Mouse (Mus musculus) CH12.LX (cell line): ENCODE results near the gene Herc6. TPM values are rescaled to one million over a fixed set of nuclear protein-coding genes. Genes with fewer than 3 reads are reported as not detected.

Experiments
- DNase-seq: peaks from one replicate; pipeline ENCODE4 v3.0.0-alpha.2; 2013; ENCODE audit errors: extremely low read depth
- H3K27ac ChIP-seq: 2 replicates; pipeline ENCODE4 v1.5.1; 2012; ENCODE audit warnings: low read depth, mild to moderate bottlenecking, control low read depth, moderate library complexity; ENCODE audit not compliant: insufficient read depth
- H3K27me3 ChIP-seq: replicated peaks from 2 replicates; pipeline ENCODE3; 2012; ENCODE audit warnings: inconsistent platforms
- H3K36me3 ChIP-seq, 2 experiments: replicated peaks in 1 of 2; 2 replicates each; pipeline versions ENCODE3 to v1.6.1; 2012; ENCODE audit warnings: inconsistent platforms in 1 of 2, low read length in 1 of 2, mild to moderate bottlenecking in 1 of 2, mixed read lengths in 1 of 2, moderate library complexity in 1 of 2; ENCODE audit not compliant: control insufficient read depth in 1 of 2, insufficient read depth in 1 of 2
- H3K4me1 ChIP-seq, 2 experiments: 2 replicates each; pipeline ENCODE4 v1.6.1; 2012; ENCODE audit warnings: inconsistent platforms in 1 of 2, moderate library complexity in 1 of 2; ENCODE audit not compliant: insufficient read depth in 2 of 2, control insufficient read depth in 1 of 2
- H3K4me2 ChIP-seq: 2 replicates; pipeline ENCODE4 v1.6.1; 2012; ENCODE audit warnings: low read depth, mild to moderate bottlenecking, control low read depth; ENCODE audit not compliant: poor library complexity, insufficient read depth, severe bottlenecking
- H3K4me3 ChIP-seq, 3 experiments: fragments of 150-350 bp in 1 of 3; sonication (generic) in 1 of 3; replicated peaks in 1 of 3; 2 replicates each; pipeline versions ENCODE3 to v1.5.1; 2011 to 2012; ENCODE audit warnings: low read depth in 2 of 3, low read length in 2 of 3, mild to moderate bottlenecking in 2 of 3, moderate library complexity in 2 of 3, control low read depth in 1 of 3, improper control_type of control experiment in 1 of 3, inconsistent platforms in 1 of 3, mixed read lengths in 1 of 3; ENCODE audit not compliant: poor library complexity in 1 of 3
- H3K79me2 ChIP-seq: replicated peaks from 2 replicates; pipeline ENCODE4 v1.6.1; 2012; ENCODE audit warnings: mild to moderate bottlenecking, moderate library complexity; ENCODE audit not compliant: control insufficient read depth, poor library complexity, insufficient read depth, severe bottlenecking; ENCODE audit errors: extremely low read depth
- H3K9ac ChIP-seq: 2 replicates; pipeline ENCODE4 v1.6.1; 2012; ENCODE audit warnings: low read depth, mild to moderate bottlenecking, control low read depth, moderate library complexity; ENCODE audit not compliant: insufficient read depth
- H3K9me3 ChIP-seq: replicated peaks from 2 replicates; pipeline ENCODE3; 2012; ENCODE audit warnings: low read length, inconsistent platforms, mixed read lengths
- CHD1 ChIP-seq: IDR thresholded peaks from 2 replicates; pipeline ENCODE4 v1.6.1; 2012; ENCODE audit warnings: low read depth, low read length, improper control_type of control experiment, inconsistent platforms
- CTCF ChIP-seq, 2 experiments: IDR thresholded peaks in 1 of 2; conservative IDR thresholded peaks in 1 of 2; 2 replicates each; pipeline ENCODE4 v1.5.1; 2011 to 2012; ENCODE audit warnings: low read depth in 2 of 2, low read length in 2 of 2, improper control_type of control experiment in 1 of 2, inconsistent platforms in 1 of 2, mild to moderate bottlenecking in 1 of 2, moderate library complexity in 1 of 2
- ETS1 ChIP-seq: conservative IDR thresholded peaks from 2 replicates; pipeline ENCODE4 v1.6.1; 2012; ENCODE audit warnings: low read depth, mild to moderate bottlenecking, inconsistent platforms, low read length, improper control_type of control experiment, moderate library complexity
- HCFC1 ChIP-seq: IDR thresholded peaks from 2 replicates; pipeline ENCODE4 v1.6.1; 2012; ENCODE audit warnings: low read depth, mild to moderate bottlenecking, inconsistent platforms, low read length, improper control_type of control experiment
- JUN ChIP-seq: IDR thresholded peaks from 2 replicates; pipeline ENCODE4 v1.6.1; 2011; ENCODE audit warnings: low read depth, mild to moderate bottlenecking, low read length, improper control_type of control experiment, moderate library complexity; ENCODE audit not compliant: insufficient read depth
- MEF2A ChIP-seq: IDR thresholded peaks from 2 replicates; pipeline ENCODE4 v1.6.1; 2014; ENCODE audit warnings: low read depth, mild to moderate bottlenecking, inconsistent platforms, low read length, improper control_type of control experiment, borderline replicate concordance
- MXI1 ChIP-seq: IDR thresholded peaks from 2 replicates; pipeline ENCODE4 v1.6.1; 2011; ENCODE audit warnings: mild to moderate bottlenecking, low read depth, low read length, improper control_type of control experiment
- MYC ChIP-seq: IDR thresholded peaks from 2 replicates; pipeline ENCODE4 v1.6.1; 2011; ENCODE audit warnings: low read depth, mild to moderate bottlenecking, improper control_type of control experiment, low read length
- NRF1 ChIP-seq: IDR thresholded peaks from 2 replicates; pipeline ENCODE4 v1.6.1; 2014; ENCODE audit warnings: low read depth, mild to moderate bottlenecking, inconsistent platforms, low read length, improper control_type of control experiment, moderate library complexity
- PAX5 ChIP-seq: IDR thresholded peaks from 2 replicates; pipeline ENCODE4 v1.6.1; 2012; ENCODE audit warnings: low read length, inconsistent platforms, mixed read lengths
- POLR2A ChIP-seq: IDR thresholded peaks from 2 replicates; pipeline ENCODE4 v1.6.1; 2011; ENCODE audit warnings: low read depth, mild to moderate bottlenecking, improper control_type of control experiment, low read length
- POLR2AphosphoS2 ChIP-seq: IDR thresholded peaks from 2 replicates; pipeline ENCODE4 v1.6.1; 2011; ENCODE audit warnings: low read depth, low read length, improper control_type of control experiment
- TBP ChIP-seq: conservative IDR thresholded peaks from 2 replicates; pipeline ENCODE4 v1.6.1; 2011; ENCODE audit warnings: low read depth, low read length, improper control_type of control experiment
- TCF12 ChIP-seq: IDR thresholded peaks from 2 replicates; pipeline ENCODE4 v1.6.1; 2014; ENCODE audit warnings: low read depth, mild to moderate bottlenecking, inconsistent platforms, low read length, improper control_type of control experiment
- USF1 ChIP-seq: IDR thresholded peaks from 2 replicates; pipeline ENCODE4 v1.6.1; 2014; ENCODE audit warnings: low read depth, mild to moderate bottlenecking, inconsistent platforms, low read length, improper control_type of control experiment
- ZC3H11A ChIP-seq: IDR thresholded peaks from 2 replicates; pipeline ENCODE4 v1.6.1; 2012; ENCODE audit warnings: low read depth, mild to moderate bottlenecking, inconsistent platforms, low read length, improper control_type of control experiment
- ZKSCAN1 ChIP-seq: IDR thresholded peaks from 2 replicates; pipeline ENCODE4 v1.6.1; 2012; ENCODE audit warnings: low read depth, inconsistent platforms, low read length, improper control_type of control experiment, borderline replicate concordance
- dilution Hi-C: fragments of 300-500 bp; cut with MboI; formaldehyde crosslinking; loops from 2 replicates; pipeline ENCODE4 v1.14.3; 2020; ENCODE audit warnings: low sequenced_read_pairs; ENCODE audit not compliant: extremely low pct_unique_long_range_greater_than_20kb, extremely low pct_ligation_motif_present
- in situ Hi-C: fragments of 300-500 bp; cut with MboI; formaldehyde crosslinking; loops from 3 replicates; pipeline ENCODE4 v1.14.3; 2019; ENCODE audit warnings: low sequenced_read_pairs, low pct_ligation_motif_present, low pct_unique_long_range_greater_than_20kb, mixed read lengths
- polyA plus RNA-seq: library from polyadenylated mRNA; unstranded; fragments of >175 nt; gene quantifications from 2 replicates; pipeline ENCODE4 v1.2.1, GENCODE M21; 2012; ENCODE audit warnings: low read depth; ENCODE audit not compliant: insufficient read length
- total RNA-seq, 2 experiments: library from RNA; depleted of rRNA; stranded (reverse); fragments of 300-350 nt in 1 of 2; fragments of >200 nt in 1 of 2; gene quantifications; 2 replicates each; pipeline ENCODE4 v1.2.3; 2012 to 2014

Herc6 gene
- total and polyA plus RNA-seq, 3 experiments = 9.0 to 18.9 (median 14.4) TPM

DNA sequence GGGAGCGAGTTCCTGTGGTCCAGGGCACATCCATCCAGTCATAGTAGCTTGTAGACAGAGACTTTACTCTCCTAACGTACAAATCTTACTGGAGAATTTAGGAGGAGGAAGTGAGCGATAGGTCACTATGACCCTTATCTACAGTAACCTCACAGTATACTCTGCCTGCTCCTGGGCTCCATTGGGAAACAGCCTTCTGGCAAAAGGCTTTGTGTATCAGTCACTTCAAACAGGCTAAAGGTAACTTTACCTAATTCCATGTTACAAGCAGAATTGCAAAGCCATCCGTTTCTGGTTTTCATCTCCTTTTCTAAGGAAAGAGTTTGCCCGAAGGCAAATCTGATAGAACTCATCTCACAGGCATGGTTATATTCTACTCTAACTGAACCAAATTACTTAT lies 42.9 kb upstream of the Herc6 start:
- dilution Hi-C loops = no loop called here

DNA sequence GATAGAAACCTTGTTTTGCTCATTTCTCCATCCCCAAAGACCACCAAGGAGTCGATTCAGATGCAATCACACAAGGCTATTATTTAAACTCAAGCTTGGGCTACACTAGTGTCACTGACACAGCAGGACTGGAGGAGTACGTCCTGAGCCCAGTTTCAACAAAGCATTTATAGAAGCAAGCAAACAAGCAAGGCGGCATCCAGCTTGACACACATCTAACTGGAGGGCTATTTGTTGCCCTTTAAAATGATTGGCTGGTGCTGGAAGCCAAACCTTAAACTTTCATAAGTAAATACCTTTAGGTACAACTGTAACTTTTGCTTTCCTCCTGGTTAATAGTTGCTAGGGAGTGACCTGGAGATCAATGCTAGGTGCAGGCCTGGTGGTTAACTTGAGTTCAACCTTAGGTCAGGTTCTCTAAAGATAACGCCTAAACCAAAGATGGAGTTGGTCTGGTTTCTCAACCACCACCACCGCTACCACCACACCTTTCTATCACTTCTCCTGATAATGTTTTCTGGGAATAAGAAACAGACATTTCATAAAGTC lies 39.8 kb upstream of the Herc6 start:
- Histone ChIP-seq H3K9me3 (no peaks in the 10 kb centered on the region), H3K4me2 (no peak overlapping the region), H3K27ac (no peak overlapping the region), H3K79me2 (no peaks in the 10 kb centered on the region), H3K4me3 (no peak overlapping the region), H3K4me1 (peaks cover 0 to 6% of the 10 kb centered on the region in 2 experiments; a peak in 1 of 4 replicates)
- in situ Hi-C loops (no loop called here), dilution Hi-C loops (no loop called here)
- TF ChIP-seq ETS1 = no peak
- TF ChIP-seq USF1 = no peak
- no peak for TF ChIP-seq CTCF (conservative IDR thresholded peaks at IDR 0.05 in 1 of 2, IDR thresholded peaks at IDR 0.05 in 1 of 2; ENCODE audit: low read depth in 2 of 2, low read length in 2 of 2)
- no peak for TF ChIP-seq ZKSCAN1
- TF ChIP-seq, all 38 proteins: peak for 0
- no peak for DNase-seq
- no peaks in the 10 kb centered on the region for H3K27me3 ChIP-seq
- no peaks in the 10 kb centered on the region for H3K36me3 ChIP-seq
- no peak overlapping the region for H3K9ac ChIP-seq

More for the DNA sequence above, 42.9 kb upstream of the Herc6 start:
- Histone ChIP-seq H3K9ac (no peak overlapping the region), H3K4me1 (peaks cover 0 to 6% of the 10 kb centered on the region in 2 experiments; a peak in 1 of 4 replicates), H3K9me3 (no peaks in the 10 kb centered on the region), H3K36me3 (no peaks in the 10 kb centered on the region), H3K79me2 (peaks cover 8% of the 10 kb centered on the region), H3K4me3 (no peak overlapping the region), H3K27ac (no peak overlapping the region), H3K4me2 (no peak overlapping the region), H3K27me3 (no peaks in the 10 kb centered on the region)
- in situ Hi-C loops = no loop called here
- no peak for DNase-seq
- TF ChIP-seq POLR2A (no peak), CHD1 (no peak), PAX5 (no peak), MYC (no peak), POLR2AphosphoS2 (no peak), JUN (no peak), ZC3H11A (no peak), TCF12 (no peak), HCFC1 (no peak), MEF2A (no peak), MXI1 (no peak), NRF1 (no peak), TBP (no peak)
